Mouse (Mus musculus) hindbrain, embryonic 12.5 days (tissue): ENCODE results near the gene Foxr1. TPM values are rescaled to one million over a fixed set of nuclear protein-coding genes. Genes with fewer than 3 reads are reported as not detected.
A peak's percentile ranks its signal among the peaks of the same experiment; 100 is the strongest.

Experiments
- ATAC-seq: fragments of 200-750 bp; cut with Nextera tagmentation; 2 replicates; pipeline ENCODE4 v1.8.0; 2017; ENCODE audit warnings: moderate TSS enrichment; ENCODE audit not compliant: low FRiP score
- H3K27ac ChIP-seq: fragments of 300-500 bp; sonication (generic); 2 replicates; pipeline ENCODE4 v1.5.1; 2016; ENCODE audit warnings: mild to moderate bottlenecking
- H3K27me3 ChIP-seq: fragments of 300-500 bp; sonication (generic); 2 replicates; pipeline ENCODE4 v1.6.1; 2016; ENCODE audit warnings: mild to moderate bottlenecking
- H3K36me3 ChIP-seq: fragments of 300-500 bp; sonication (generic); 2 replicates; pipeline ENCODE4 v1.6.1; 2016; ENCODE audit warnings: mild to moderate bottlenecking
- H3K4me1 ChIP-seq: fragments of 300-500 bp; sonication (generic); 2 replicates; pipeline ENCODE4 v1.6.1; 2016
- H3K4me2 ChIP-seq: fragments of 300-500 bp; sonication (generic); replicated peaks from 2 replicates; pipeline ENCODE4 v1.6.1; 2016; ENCODE audit warnings: mild to moderate bottlenecking
- H3K4me3 ChIP-seq: fragments of 300-500 bp; sonication (generic); 2 replicates; pipeline ENCODE4 v1.5.1; 2016; ENCODE audit warnings: mild to moderate bottlenecking
- H3K9ac ChIP-seq: fragments of 300-500 bp; sonication (generic); 2 replicates; pipeline ENCODE4 v1.6.1; 2016; ENCODE audit warnings: mild to moderate bottlenecking, moderate library complexity
- H3K9me3 ChIP-seq: fragments of 300-500 bp; sonication (generic); replicated peaks from 2 replicates; pipeline ENCODE4 v1.6.1; 2016; ENCODE audit warnings: mild to moderate bottlenecking
- WGBS: fragments of 180-500 bp; shearing (Covaris S2); methylation state at CpG from one replicate; pipeline ENCODE4 v1.1.7; 2016; 5-methylcytosine and 5-hydroxymethylcytosine counted together
- polyA plus RNA-seq: library from polyadenylated mRNA; unstranded; fragments of >200 nt; fragmentation: Nextera tagmentation; extraction: Ambion mirVana; gene quantifications from 2 replicates; pipeline ENCODE4 v1.2.1, GENCODE M21; 2016

Gene Foxr1
- polyA plus RNA-seq, 1 experiment from 2014 or later: not detected

DNA sequence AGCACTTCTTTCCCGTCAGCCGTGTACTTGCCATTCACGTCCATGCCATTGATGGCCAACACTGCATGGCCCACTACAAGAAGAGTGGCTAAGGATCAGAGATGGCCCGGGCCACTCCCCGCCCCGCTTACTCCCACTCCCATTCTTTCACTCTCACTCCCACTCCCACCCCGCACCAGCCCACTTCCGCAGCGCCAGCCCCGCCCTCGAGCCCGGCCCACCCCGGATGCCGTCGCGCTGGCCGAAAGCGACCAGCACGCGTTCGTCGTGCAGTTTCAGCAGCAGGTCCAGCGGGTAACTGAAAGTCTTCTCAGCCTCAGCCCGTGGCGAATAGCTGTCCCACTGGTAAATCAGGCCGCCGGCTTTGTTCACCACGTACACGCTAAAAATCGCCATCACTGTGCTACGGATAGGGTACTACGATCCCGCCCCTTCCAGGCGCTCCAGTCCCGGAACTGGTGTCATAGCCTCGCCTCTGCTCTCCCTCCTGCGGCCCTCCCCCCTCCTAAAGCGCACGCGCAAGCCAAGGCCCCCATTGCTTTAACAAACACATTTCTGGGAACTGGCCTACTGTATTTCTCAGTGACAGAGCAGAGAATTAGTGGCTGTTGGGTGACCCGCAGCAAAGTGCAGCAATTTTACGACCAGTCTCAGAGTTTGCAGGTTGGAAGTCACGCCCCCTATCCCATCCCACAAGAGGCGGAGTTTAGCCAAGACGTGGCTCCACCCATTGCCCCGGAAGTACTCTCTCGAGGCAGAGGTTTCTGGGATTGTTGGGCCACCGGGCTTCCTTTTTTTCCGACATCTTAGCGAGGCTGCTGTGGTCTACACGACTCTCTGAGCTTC, 33.8 kb downstream of the Foxr1 start, which contains the start of the genes Rps25 and Trappc4:
TSS of gene Rps25 (plus strand) at position 234 of the 846 bp plus-strand sequence.
TSS of gene Trappc4 (minus strand) at position 695 of the 846 bp plus-strand sequence.
- Histone ChIP-seq H3K4me2 (peak within 1 kb of the TSS; percentile 84), H3K4me3 (peak within 1 kb of the TSS; percentile 90), H3K9me3 (no peaks in the 10 kb centered on the region), H3K36me3 (peaks cover 62% of the 10 kb centered on the region), H3K27me3 (no peaks in the 10 kb centered on the region), H3K27ac (peak within 1 kb of the TSS; percentile 96), H3K4me1 (peaks cover 16% of the 10 kb centered on the region), H3K9ac (peak within 1 kb of the TSS; percentile 85)
- under 1% methylated on average over 51 of the region's 51 CpGs for WGBS
- ATAC-seq: peak; percentile 97

DNA sequence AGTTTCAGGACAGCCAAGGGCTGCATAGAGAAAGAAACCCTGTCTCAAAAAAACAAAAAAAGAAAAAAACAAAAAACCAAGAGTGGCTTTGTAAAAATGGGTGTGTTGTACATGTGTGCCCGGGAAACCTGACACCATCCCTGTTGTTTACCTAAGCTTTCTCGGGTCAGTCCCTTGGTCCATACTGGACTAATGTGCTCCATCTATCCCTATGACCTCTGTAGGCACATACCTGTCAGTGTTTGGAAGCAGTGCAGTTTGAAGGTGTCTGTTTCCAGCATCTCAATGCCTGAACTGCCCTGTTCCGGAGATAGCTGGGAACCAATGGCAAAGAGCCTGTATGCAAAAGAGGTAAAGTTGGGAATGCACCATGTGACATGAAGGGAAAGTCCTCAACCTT, 35.9 kb downstream of the Foxr1 start:
- WGBS: 79% methylated on average over 3 of the region's 3 CpGs
- no peaks in the 10 kb centered on the region for H3K9me3 ChIP-seq
- H3K36me3 ChIP-seq: peaks cover 62% of the 10 kb centered on the region
- H3K9ac ChIP-seq: no peak overlapping the region
- no peaks in the 10 kb centered on the region for H3K27me3 ChIP-seq
- H3K4me3 ChIP-seq: no peak overlapping the region
- peaks cover 16% of the 10 kb centered on the region for H3K4me1 ChIP-seq
- no peak overlapping the region for H3K27ac ChIP-seq
- no peak for ATAC-seq
- H3K4me2 ChIP-seq: no peak overlapping the region

DNA sequence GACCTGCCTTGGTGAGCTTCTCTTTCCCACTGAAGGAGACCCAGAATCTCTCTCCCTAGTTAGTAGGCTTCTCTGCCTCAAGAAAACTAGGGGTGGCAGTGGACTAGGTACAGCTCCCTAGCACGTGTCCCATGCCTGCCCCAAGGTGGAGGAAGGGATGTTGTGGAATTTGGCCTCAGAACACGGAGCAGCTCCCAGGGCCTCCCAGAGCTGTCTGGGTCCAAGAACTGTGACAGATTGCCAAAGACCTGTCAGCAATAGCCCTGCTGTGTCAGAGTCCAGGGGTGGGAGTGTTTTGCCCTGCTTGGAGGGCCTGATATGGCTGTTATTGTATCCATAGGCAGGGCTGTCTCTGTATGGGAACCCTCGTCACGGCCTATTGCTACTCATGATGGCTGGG, 39.9 kb downstream of the Foxr1 start:
- Histone ChIP-seq H3K9ac (no peak overlapping the region), H3K9me3 (no peaks in the 10 kb centered on the region), H3K27me3 (no peaks in the 10 kb centered on the region), H3K27ac (no peak overlapping the region), H3K4me1 (peaks cover 37% of the 10 kb centered on the region), H3K4me2 (no peak overlapping the region), H3K36me3 (peaks cover 59% of the 10 kb centered on the region), H3K4me3 (no peak overlapping the region)
- 78% methylated on average over 4 of the region's 4 CpGs for WGBS
- ATAC-seq: no peak

DNA sequence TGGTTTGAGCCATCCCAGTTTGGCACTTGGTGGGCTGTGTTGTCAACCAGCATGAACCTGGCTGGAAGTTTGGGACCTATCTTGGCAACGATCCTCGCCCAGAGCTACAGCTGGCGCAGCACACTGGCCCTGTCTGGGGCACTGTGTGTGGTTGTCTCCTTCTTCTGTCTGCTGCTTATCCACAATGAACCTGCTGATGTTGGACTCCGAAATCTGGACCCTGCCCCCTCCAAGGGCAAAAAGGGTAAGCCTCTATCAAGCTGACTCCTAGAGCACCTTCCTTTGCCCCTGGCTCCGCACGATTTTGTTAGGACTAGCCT, 41.2 kb downstream of the Foxr1 start:
- H3K4me2 ChIP-seq: peak overlapping the region; percentile 95; the same call in 1 of the 2 replicates
- no peak for ATAC-seq
- H3K27ac ChIP-seq: no peak overlapping the region
- 91% methylated on average over 6 of the region's 6 CpGs for WGBS
- H3K9me3 ChIP-seq: no peaks in the 10 kb centered on the region
- H3K4me3 ChIP-seq: no peak overlapping the region
- peak overlapping the region; percentile 38; the same call in 1 of the 2 replicates for H3K9ac ChIP-seq
- H3K4me1 ChIP-seq: peaks cover 30% of the 10 kb centered on the region
- H3K36me3 ChIP-seq: peaks cover 54% of the 10 kb centered on the region
- H3K27me3 ChIP-seq: no peaks in the 10 kb centered on the region

DNA sequence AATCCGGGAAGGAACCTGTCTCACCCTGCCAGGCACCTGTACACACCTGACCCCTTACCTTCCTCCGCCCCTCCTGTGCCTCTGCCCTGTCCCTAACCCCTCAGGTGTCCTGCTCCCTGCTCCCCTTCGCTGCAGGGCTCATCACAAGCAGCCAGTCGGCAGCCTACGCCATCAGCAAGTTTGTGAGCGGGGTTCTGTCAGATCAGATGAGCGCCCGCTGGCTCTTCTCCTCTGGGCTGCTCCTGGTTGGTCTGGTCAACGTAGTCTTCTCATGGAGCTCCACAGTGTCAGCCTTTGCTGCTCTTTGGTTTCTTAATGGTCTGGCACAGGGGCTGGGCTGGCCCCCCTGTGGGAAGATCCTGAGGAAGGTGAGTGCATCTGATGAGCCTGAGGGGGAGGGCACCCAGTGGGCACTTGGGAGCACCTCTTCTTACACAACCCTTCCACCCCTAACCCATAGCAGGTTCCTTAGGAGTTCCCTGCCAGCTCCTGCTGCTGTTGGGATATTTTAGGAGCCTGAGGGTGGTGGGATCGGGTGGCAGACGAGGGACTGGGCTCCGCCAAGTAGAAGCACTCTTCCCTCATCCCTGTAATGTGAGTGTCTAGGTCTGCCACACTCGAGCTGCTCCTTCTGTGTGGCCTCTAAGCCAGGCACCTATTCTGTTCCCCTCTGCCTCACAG, 41.7 kb downstream of the Foxr1 start:
- Histone ChIP-seq H3K4me2 (peak overlapping the region; percentile 95), H3K27ac (no peak overlapping the region), H3K27me3 (no peaks in the 10 kb centered on the region), H3K36me3 (peaks cover 49% of the 10 kb centered on the region), H3K9me3 (no peaks in the 10 kb centered on the region), H3K4me1 (peaks cover 30% of the 10 kb centered on the region), H3K4me3 (no peak overlapping the region), H3K9ac (peak overlapping the region; percentile 38)
- no peak for ATAC-seq
- WGBS: 84% methylated on average over 13 of the region's 13 CpGs

DNA sequence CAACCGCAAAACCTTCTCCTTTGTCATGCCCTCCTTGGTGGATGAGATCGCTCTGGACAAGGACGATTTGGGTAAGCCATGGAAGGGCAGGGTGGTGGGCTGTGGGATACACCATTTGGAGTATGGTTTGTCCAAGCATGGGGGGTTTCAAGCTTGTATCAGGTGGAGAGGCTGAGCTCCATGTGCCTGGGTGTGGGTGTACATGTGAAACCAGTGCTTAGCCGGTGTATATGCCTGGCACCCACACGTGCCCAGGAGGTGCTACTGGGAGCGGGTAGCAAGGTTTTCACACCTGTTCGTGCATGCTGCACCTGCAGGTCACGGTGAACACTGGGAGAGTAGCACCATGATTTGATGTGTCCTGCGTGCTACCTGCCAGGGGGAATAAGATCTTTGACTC, 42.4 kb downstream of the Foxr1 start:
- 76% methylated on average over 9 of the region's 9 CpGs for WGBS

DNA sequence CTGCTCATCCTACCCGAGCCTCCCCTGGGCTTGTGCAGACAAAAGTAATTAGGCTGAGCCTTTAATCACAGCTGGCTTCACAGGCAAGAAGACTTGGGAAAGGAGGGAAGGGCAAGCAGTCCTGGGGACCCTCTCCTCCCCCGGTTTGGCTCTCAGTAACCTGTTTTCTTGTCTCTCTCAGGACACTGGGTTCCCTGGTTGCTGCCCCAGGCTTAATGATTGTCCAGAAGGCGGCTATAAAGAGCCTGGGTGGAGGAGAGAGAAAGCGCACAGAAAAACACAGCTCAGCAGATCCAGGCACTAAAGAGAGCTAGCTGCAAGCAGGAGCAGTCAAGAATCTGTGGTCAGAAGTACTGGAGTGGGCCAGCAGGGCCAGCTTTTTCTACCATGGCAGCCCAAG, 42.8 kb downstream of the Foxr1 start:
- Histone ChIP-seq H3K36me3 (peaks cover 37% of the 10 kb centered on the region), H3K27ac (peak overlapping the region; percentile 91), H3K4me1 (peaks cover 30% of the 10 kb centered on the region), H3K27me3 (no peaks in the 10 kb centered on the region), H3K4me2 (peak overlapping the region; percentile 95), H3K9me3 (no peaks in the 10 kb centered on the region), H3K4me3 (peak overlapping the region; percentile 78), H3K9ac (peak overlapping the region; percentile 90)
- 20% methylated on average over 4 of the region's 4 CpGs for whole genome bisulfite sequencing
- ATAC-seq: no peak

More for the DNA sequence above, 42.4 kb downstream of the Foxr1 start:
- no peaks in the 10 kb centered on the region for H3K27me3 ChIP-seq
- H3K4me2 ChIP-seq: peak overlapping the region; percentile 95
- peaks cover 42% of the 10 kb centered on the region for H3K36me3 ChIP-seq
- peak overlapping the region; percentile 91 for H3K27ac ChIP-seq
- H3K4me3 ChIP-seq: peak overlapping the region; percentile 78
- ATAC-seq: no peak
- H3K9ac ChIP-seq: peak overlapping the region; percentile 90
- no peaks in the 10 kb centered on the region for H3K9me3 ChIP-seq
- H3K4me1 ChIP-seq: peaks cover 30% of the 10 kb centered on the region

DNA sequence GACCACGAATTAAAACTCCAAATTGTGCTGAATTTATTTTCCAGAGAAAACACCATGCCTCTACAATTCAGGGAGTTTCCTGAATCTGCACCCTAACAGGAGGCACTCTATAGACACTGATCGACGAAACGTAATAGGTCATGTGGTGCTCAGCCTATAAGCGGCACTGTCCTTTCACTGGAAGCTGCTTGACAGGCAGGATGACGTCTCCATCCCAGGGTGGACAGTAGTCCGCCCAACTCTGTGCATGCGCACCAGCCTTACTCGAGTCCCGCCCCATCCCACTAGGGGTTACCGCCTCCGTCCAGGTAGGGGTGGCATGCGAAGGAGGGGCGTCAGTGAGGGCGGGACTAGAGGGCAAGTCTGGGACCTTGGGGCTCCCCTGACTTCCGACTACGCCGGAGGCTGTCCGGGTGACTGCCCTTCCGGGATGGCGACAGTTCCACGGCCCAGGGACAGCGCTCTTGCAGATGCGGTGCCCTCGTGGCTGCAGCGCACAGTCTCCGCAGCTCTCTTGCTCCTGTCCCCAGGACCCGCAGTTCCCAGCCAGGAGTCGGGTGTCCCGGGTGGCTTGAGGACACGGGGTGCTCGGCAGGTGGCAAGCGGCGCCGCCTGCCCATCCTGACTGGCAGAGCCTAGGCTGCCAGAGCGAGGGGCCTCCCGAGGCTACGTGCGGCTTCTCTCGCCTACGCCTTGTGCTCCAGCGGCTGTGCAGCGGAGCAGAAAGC, 44.1 kb downstream of the Foxr1 start, which contains the start of gene Slc37a4:
TSS of gene Slc37a4 (plus strand) at position 169 of the 728 bp plus-strand sequence.
- Histone ChIP-seq H3K27ac (peak within 1 kb of the TSS; percentile 91), H3K9ac (peak within 1 kb of the TSS; percentile 90), H3K4me3 (peak within 1 kb of the TSS; percentile 78), H3K9me3 (no peaks in the 10 kb centered on the region), H3K4me1 (peaks cover 30% of the 10 kb centered on the region), H3K27me3 (no peaks in the 10 kb centered on the region), H3K4me2 (peak within 1 kb of the TSS; percentile 95), H3K36me3 (peaks cover 31% of the 10 kb centered on the region)
- peak; percentile 98 for ATAC-seq
- under 1% methylated on average over 43 of the region's 43 CpGs for WGBS

DNA sequence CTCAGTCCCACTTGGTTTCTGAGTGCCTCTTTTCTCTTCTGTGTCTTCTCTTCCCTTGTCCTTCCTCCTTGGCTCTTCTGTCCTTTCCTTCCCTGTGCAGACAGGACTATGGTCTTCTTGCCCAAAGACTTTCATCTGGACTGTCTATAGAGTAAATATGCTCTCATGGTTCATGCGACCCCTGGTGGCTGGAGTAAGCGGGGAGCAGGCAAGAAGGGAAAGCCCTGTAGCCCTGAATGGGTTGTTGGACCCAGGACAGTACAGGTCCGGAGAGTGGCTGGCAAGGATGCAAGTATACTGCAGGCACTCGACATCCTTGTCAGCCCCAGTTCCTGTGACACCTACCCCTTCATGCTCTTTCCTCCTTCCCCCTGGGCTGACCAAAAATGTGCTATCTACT, 49.5 kb downstream of the Foxr1 start:
- peaks cover 3% of the 10 kb centered on the region; the same call in 1 of the 2 replicates for H3K4me1 ChIP-seq
- H3K27ac ChIP-seq: no peak overlapping the region
- no peak overlapping the region for H3K4me3 ChIP-seq
- no peaks in the 10 kb centered on the region for H3K27me3 ChIP-seq
- no peak for ATAC-seq
- WGBS: 43% methylated on average over 4 of the region's 4 CpGs
- peaks cover 56% of the 10 kb centered on the region for H3K36me3 ChIP-seq
- H3K9me3 ChIP-seq: no peaks in the 10 kb centered on the region
- no peak overlapping the region for H3K4me2 ChIP-seq
- no peak overlapping the region for H3K9ac ChIP-seq

DNA sequence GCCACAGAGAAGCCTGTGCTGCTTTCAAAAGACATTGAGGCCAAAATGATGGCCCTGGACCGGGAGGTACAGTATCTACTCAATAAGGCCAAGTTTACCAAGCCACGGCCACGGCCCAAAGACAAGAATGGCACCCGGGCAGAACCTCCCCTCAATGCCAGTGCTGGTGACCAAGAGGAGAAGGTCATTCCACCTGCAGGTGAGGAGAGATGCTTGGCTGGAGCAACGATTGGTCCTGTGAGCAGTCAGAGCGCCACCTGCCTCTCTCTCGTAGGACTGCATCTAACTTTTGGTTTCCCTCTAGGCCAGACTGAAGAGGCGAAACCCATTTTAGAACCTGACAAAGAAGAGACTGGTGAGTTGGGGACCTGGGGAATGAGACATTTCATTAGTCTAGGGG, 51.7 kb downstream of the Foxr1 start:
- peaks cover 78% of the 10 kb centered on the region for H3K36me3 ChIP-seq
- WGBS: 65% methylated on average over 8 of the region's 8 CpGs
- no peaks in the 10 kb centered on the region for H3K27me3 ChIP-seq
- no peaks in the 10 kb centered on the region for H3K9me3 ChIP-seq
- H3K4me3 ChIP-seq: no peak overlapping the region
- H3K9ac ChIP-seq: no peak overlapping the region
- no peak overlapping the region for H3K4me2 ChIP-seq
- no peak for ATAC-seq
- no peak overlapping the region for H3K27ac ChIP-seq
- no peaks in the 10 kb centered on the region for H3K4me1 ChIP-seq

DNA sequence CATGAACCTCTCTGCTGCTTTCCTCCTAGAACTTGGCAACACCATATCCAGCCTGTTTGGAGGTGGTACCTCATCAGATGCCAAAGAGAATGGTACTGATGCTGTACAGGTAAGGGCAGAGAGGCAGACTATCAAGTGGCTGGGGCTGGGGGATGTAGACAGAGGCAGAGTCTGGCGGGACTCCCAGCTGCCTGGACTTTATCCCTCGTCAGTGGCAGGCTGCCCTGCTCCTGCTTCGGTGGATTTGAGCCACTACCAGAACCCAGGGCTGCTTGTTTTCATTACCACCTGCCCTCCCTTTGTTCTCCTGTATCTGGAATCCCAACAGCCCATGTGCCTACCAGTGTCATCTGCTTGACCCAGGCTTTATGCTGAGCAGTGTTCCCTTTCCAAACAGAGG, 53.7 kb downstream of the Foxr1 start:
- H3K4me1 ChIP-seq: no peaks in the 10 kb centered on the region
- H3K9me3 ChIP-seq: no peaks in the 10 kb centered on the region
- no peak overlapping the region for H3K27ac ChIP-seq
- no peak overlapping the region for H3K4me2 ChIP-seq
- no peak for ATAC-seq
- H3K27me3 ChIP-seq: no peaks in the 10 kb centered on the region
- no peak overlapping the region for H3K4me3 ChIP-seq
- peaks cover 97% of the 10 kb centered on the region for H3K36me3 ChIP-seq
- WGBS: 79% methylated on average over 3 of the region's 3 CpGs
- H3K9ac ChIP-seq: no peak overlapping the region

DNA sequence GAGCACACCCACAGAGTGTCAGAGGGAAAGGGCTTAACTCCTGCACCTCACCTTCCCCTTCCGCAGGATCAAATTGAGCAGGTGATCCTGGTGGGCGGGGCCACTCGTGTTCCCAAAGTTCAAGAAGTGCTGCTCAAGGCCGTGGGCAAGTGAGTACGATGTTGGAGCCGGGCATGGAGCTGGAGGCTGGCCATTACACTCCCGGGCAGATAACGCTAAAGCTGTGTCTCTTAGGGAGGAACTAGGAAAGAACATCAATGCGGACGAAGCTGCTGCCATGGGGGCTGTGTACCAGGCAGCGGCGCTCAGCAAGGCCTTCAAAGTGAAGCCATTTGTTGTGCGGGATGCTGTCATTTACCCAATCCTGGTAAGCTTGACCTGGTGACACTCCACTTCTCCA, 56.3 kb downstream of the Foxr1 start:
- WGBS: 91% methylated on average over 13 of the region's 13 CpGs
- no peak overlapping the region for H3K4me3 ChIP-seq
- peaks cover 88% of the 10 kb centered on the region for H3K36me3 ChIP-seq
- ATAC-seq: no peak
- H3K27ac ChIP-seq: no peak overlapping the region
- H3K4me1 ChIP-seq: peaks cover 14% of the 10 kb centered on the region
- no peak overlapping the region for H3K9ac ChIP-seq
- no peaks in the 10 kb centered on the region for H3K27me3 ChIP-seq
- no peaks in the 10 kb centered on the region for H3K9me3 ChIP-seq
- no peak overlapping the region for H3K4me2 ChIP-seq
